In the genomic region with DNA sequence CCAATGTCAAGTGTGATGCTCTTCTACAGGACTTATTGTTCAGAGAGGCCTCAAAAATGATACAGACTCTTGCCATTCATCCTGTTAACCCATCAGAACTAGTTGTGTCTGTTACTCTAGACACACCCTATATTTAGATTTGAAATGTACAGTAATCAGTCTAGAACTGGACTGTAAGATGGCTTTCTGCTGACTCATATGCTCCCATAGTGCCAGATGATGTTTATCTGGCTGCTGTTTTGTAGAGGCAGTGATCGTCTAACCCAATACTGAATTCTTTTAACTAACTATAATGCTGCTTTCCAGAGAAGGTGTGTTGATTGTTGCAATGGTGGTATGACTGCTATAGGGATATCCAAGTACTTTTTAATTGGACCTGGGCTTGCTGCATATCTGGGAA, we compare ENCODE assay signal across 12 mouse cellular contexts.
"Had no signal": no experiment of that assay in that cellular context is flagged by ENCODE, and none has a peak within 500 bp of the region (broad histone marks: within the 10 kb centered on the region; RNA-seq: fewer than 3 reads in every experiment).

No protein-coding gene starts in this region.

- DNase-seq: left cerebral cortex, postnatal 4 days; liver; liver, embryonic 13.5 days; liver, postnatal 0 days; lung, adult 18-20 months; lung, adult 2 months; lung, embryonic 14.5 days; lung, postnatal 10 days; lung, postnatal 14 days; lung, postnatal 36 days; lung, postnatal 4 days; midbrain, embryonic 14.5 days had no signal
